8 mouse cellular contexts compared by ENCODE assay signal in genomic region chr19:6118677-6119185, GRCm38 (mm10). TPM values are rescaled to one million over a fixed set of nuclear protein-coding genes. Genes with fewer than 3 reads are reported as not detected.
DNase-seq lines count a peak whose midpoint lies in the region; ATAC-seq and TF ChIP-seq lines count a peak whose summit lies in the region.

No protein-coding gene starts in this region.

- H3K27me3 ChIP-seq in heart, embryonic 15.5 days, result no peaks in the 10 kb centered on the region
- H3K27me3 ChIP-seq in forebrain, embryonic 11.5 days (ENCODE audit: control insufficient read depth, insufficient read depth, low read length), result no peaks in the 10 kb centered on the region
- no peaks in the 10 kb centered on the region for H3K27me3 ChIP-seq in liver, embryonic 12.5 days (replicated peaks)
- no peaks in the 10 kb centered on the region for H3K27me3 ChIP-seq in stomach, postnatal 0 days (ENCODE audit: control insufficient read depth, insufficient read depth, low read length)

- DNase-seq in heart, adult 9 months (ENCODE audit: low spot score in 2 of 2), result no peak
- DNase-seq in ES-E14 (ENCODE audit: low read depth, low spot score), result no peak
- peak; percentile 62 for DNase-seq in forebrain, embryonic 11.5 days (ENCODE audit: low spot score)
- DNase-seq in stomach, postnatal 0 days (ENCODE audit: low spot score), result no peak
- no peak for DNase-seq in layer of hippocampus, postnatal 14 days (ENCODE audit: low spot score in 2 of 2)
- DNase-seq in adrenal gland, adult 8-10 months, result no peak

- in situ Hi-C loops in ES-E14 (cut with MboI; ENCODE audit: low sequenced_read_pairs in 2 of 2, unreplicated experiment in 2 of 2), result no loop called here

- H3K4me3 ChIP-seq in heart, embryonic 15.5 days, result peak overlapping the region; percentile 71
- H3K4me3 ChIP-seq in ES-E14 (ENCODE audit: insufficient read depth in 1 of 2, low read depth in 1 of 2, low read length in 2 of 2, poor library complexity in 1 of 2, severe bottlenecking in 1 of 2), result peak overlapping the region; percentile 45 to 96
- H3K4me3 ChIP-seq in forebrain, embryonic 11.5 days (ENCODE audit: low read depth, low read length), result peak overlapping the region; percentile 88
- peak overlapping the region; percentile 79 for H3K4me3 ChIP-seq in liver, embryonic 12.5 days
- H3K4me3 ChIP-seq in stomach, postnatal 0 days (ENCODE audit: low read depth, low read length), result peak overlapping the region; percentile 78

- H3K4me2 ChIP-seq in heart, embryonic 15.5 days, result peak overlapping the region; percentile 93
- peak overlapping the region; percentile 86 for H3K4me2 ChIP-seq in forebrain, embryonic 11.5 days (ENCODE audit: low read depth, low read length, severe bottlenecking)
- H3K4me2 ChIP-seq in liver, embryonic 12.5 days, result peak overlapping the region; percentile 95
- peak overlapping the region; percentile 97 for H3K4me2 ChIP-seq in stomach, postnatal 0 days (replicated peaks; ENCODE audit: low read depth)

- H3K9ac ChIP-seq in heart, embryonic 15.5 days, result peak overlapping the region; percentile 79
- peak overlapping the region; percentile 13; the same call in 1 of the 2 replicates for H3K9ac ChIP-seq in ES-E14 (ENCODE audit: insufficient read depth, low read depth, low read length, poor library complexity, severe bottlenecking)
- H3K9ac ChIP-seq in forebrain, embryonic 11.5 days (ENCODE audit: low read length), result peak overlapping the region; percentile 94
- peak overlapping the region; percentile 88 for H3K9ac ChIP-seq in liver, embryonic 12.5 days
- H3K9ac ChIP-seq in stomach, postnatal 0 days (ENCODE audit: low read length), result 0 out of 2 replicates have a peak overlapping the region, but pooled peaks have one; percentile 31

- 2% methylated on average over 8 of the region's 8 CpGs for WGBS in heart, embryonic 15.5 days
- 2% methylated on average over 8 of the region's 8 CpGs for WGBS in forebrain, embryonic 11.5 days
- 9% methylated on average over 8 of the region's 8 CpGs for WGBS in liver, embryonic 12.5 days (ENCODE audit: insufficient replicate concordance)
- under 1% methylated on average over 8 of the region's 8 CpGs for WGBS in stomach, postnatal 0 days

- TF ChIP-seq CTCF in stomach, postnatal 0 days (IDR thresholded peaks at IDR 0.05; ENCODE audit: low read depth), result no peak

- H3K9me3 ChIP-seq in heart, embryonic 15.5 days (replicated peaks), result no peaks in the 10 kb centered on the region
- H3K9me3 ChIP-seq in ES-E14 (ENCODE audit: control insufficient read depth, insufficient read depth, low read depth, low read length), result no peaks in the 10 kb centered on the region
- no peaks in the 10 kb centered on the region for H3K9me3 ChIP-seq in forebrain, embryonic 11.5 days (ENCODE audit: control insufficient read depth, low read length)
- H3K9me3 ChIP-seq in liver, embryonic 12.5 days (replicated peaks), result no peaks in the 10 kb centered on the region
- H3K9me3 ChIP-seq in stomach, postnatal 0 days (ENCODE audit: control insufficient read depth, low read length), result no peaks in the 10 kb centered on the region

- no peak for ATAC-seq in heart, embryonic 15.5 days (replicated peaks; ENCODE audit: insufficient number of reproducible peaks, insufficient read depth, low FRiP score, low read depth)
- no peak; the same call in 1 of the 2 replicates for ATAC-seq in forebrain, embryonic 11.5 days (replicated peaks; ENCODE audit: low FRiP score)
- peak; percentile 3; the same call in 1 of the 2 replicates for ATAC-seq in liver, embryonic 12.5 days
- ATAC-seq in stomach, postnatal 0 days (ENCODE audit: low FRiP score, low TSS enrichment), result peak; percentile 48

- peaks cover 24% of the 10 kb centered on the region for H3K4me1 ChIP-seq in heart, embryonic 15.5 days (replicated peaks)
- H3K4me1 ChIP-seq in ES-E14 (ENCODE audit: control insufficient read depth in 2 of 2, insufficient read depth in 2 of 2, low read length in 2 of 2, poor library complexity in 1 of 2), result peaks cover 2 to 17% of the 10 kb centered on the region in 2 experiments; a peak in 1 of 4 replicates
- H3K4me1 ChIP-seq in forebrain, embryonic 11.5 days (replicated peaks; ENCODE audit: control insufficient read depth, insufficient read depth, low read length), result 0 out of 2 replicates have a peak, but pooled peaks cover 2% of the 10 kb centered on the region
- H3K4me1 ChIP-seq in liver, embryonic 12.5 days, result peaks cover 35% of the 10 kb centered on the region
- no peaks in the 10 kb centered on the region for H3K4me1 ChIP-seq in stomach, postnatal 0 days (replicated peaks; ENCODE audit: control insufficient read depth, insufficient read depth)

- H3K27ac ChIP-seq in heart, embryonic 15.5 days, result peak overlapping the region; percentile 99
- peak overlapping the region; percentile 9; the same call in 1 of the 2 replicates for H3K27ac ChIP-seq in ES-E14 (ENCODE audit: insufficient read depth, low read depth, low read length, poor library complexity, severe bottlenecking)
- H3K27ac ChIP-seq in forebrain, embryonic 11.5 days (ENCODE audit: low read depth, low read length), result peak overlapping the region; percentile 96
- H3K27ac ChIP-seq in liver, embryonic 12.5 days, result peak overlapping the region; percentile 97
- H3K27ac ChIP-seq in stomach, postnatal 0 days (replicated peaks), result peak overlapping the region; percentile 95

- no peak for TF ChIP-seq EP300 in stomach, postnatal 0 days (optimal IDR thresholded peaks at IDR 0.05)

- H3K36me3 ChIP-seq in heart, embryonic 15.5 days, result peaks cover 23% of the 10 kb centered on the region
- H3K36me3 ChIP-seq in ES-E14 (ENCODE audit: control insufficient read depth, insufficient read depth, low read length, poor library complexity, severe bottlenecking), result peaks cover 18% of the 10 kb centered on the region
- peaks cover 8% of the 10 kb centered on the region for H3K36me3 ChIP-seq in forebrain, embryonic 11.5 days (ENCODE audit: control insufficient read depth, insufficient read depth, low read length)
- peaks cover 68% of the 10 kb centered on the region for H3K36me3 ChIP-seq in liver, embryonic 12.5 days
- peaks cover 18% of the 10 kb centered on the region for H3K36me3 ChIP-seq in stomach, postnatal 0 days (ENCODE audit: control insufficient read depth, insufficient read depth, low read length)

TF ChIP-seq in ES-E14, 5 proteins besides CTCF, POLR2A, EP300 and RAD21:
- TF ChIP-seq MAFK (IDR thresholded peaks at IDR 0.05; ENCODE audit: insufficient read depth, low read depth, low read length), result no peak
- TF ChIP-seq ZC3H11A (IDR thresholded peaks at IDR 0.05; ENCODE audit: borderline replicate concordance, low read depth, low read length), result no peak
- no peak for TF ChIP-seq CHD2 (IDR thresholded peaks at IDR 0.05; ENCODE audit: low read depth, low read length)
- no peak for TF ChIP-seq HCFC1 (IDR thresholded peaks at IDR 0.05; ENCODE audit: borderline replicate concordance, insufficient read depth, low read length)
- TF ChIP-seq ZNF384 (IDR thresholded peaks at IDR 0.05; ENCODE audit: low read depth, low read length), result no peak

RNA-seq across cellular contexts. Expression of gene Sac3d1, which starts 0.3 kb away (rescaled TPM):
- polyA plus RNA-seq in heart, embryonic 15.5 days (2015; fragmentation: Nextera tagmentation; extraction: Ambion mirVana), result 28.1 and 38.1 TPM in 2 replicates
- 25.2 and 28.2 TPM in 2 replicates for total RNA-seq in ES-E14 (2012; rRNA removed)
- 64.5 and 73.7 TPM in 2 replicates for polyA plus RNA-seq in forebrain, embryonic 11.5 days (2014; fragmentation: Nextera tagmentation; extraction: Ambion mirVana)
- 38.8 and 41.6 TPM in 2 replicates for polyA plus RNA-seq in liver, embryonic 12.5 days (2016; fragmentation: Nextera tagmentation; extraction: Ambion mirVana)
- polyA plus RNA-seq in stomach, postnatal 0 days (2015; fragmentation: Nextera tagmentation; extraction: Ambion mirVana), result 26.8 and 29.4 TPM in 2 replicates
- 10 to 100 TPM; 16.8 to 18.2 TPM for total RNA-seq in layer of hippocampus, postnatal 14 days (2021)
- total RNA-seq in adrenal gland, adult 8-10 months (2022), result 10 to 100 TPM; 13.7 to 18.9 (median 16.1) TPM

RNA-seq across cellular contexts. Expression of gene Snx15, which starts 9.4 kb away (rescaled TPM):
- 19.8 and 25.9 TPM in 2 replicates for polyA plus RNA-seq in heart, embryonic 15.5 days (2015; fragmentation: Nextera tagmentation; extraction: Ambion mirVana)
- total RNA-seq in ES-E14 (2012; rRNA removed), result 8.9 and 11.9 TPM in 2 replicates
- polyA plus RNA-seq in forebrain, embryonic 11.5 days (2014; fragmentation: Nextera tagmentation; extraction: Ambion mirVana), result 27.4 and 30.9 TPM in 2 replicates
- polyA plus RNA-seq in liver, embryonic 12.5 days (2016; fragmentation: Nextera tagmentation; extraction: Ambion mirVana), result 41.7 and 44.7 TPM in 2 replicates
- polyA plus RNA-seq in stomach, postnatal 0 days (2015; fragmentation: Nextera tagmentation; extraction: Ambion mirVana), result 24.7 and 25.0 TPM in 2 replicates
- 10 to 100 TPM; 42.3 to 43.7 TPM for total RNA-seq in layer of hippocampus, postnatal 14 days (2021)
- 10 to 100 TPM; 34.0 to 49.1 (median 37.8) TPM for total RNA-seq in adrenal gland, adult 8-10 months (2022)

RNA-seq across cellular contexts. Expression of gene Naaladl1, which starts 13.1 kb away (rescaled TPM):
- 0.21 and 0.36 TPM in 2 replicates for polyA plus RNA-seq in heart, embryonic 15.5 days (2015; fragmentation: Nextera tagmentation; extraction: Ambion mirVana)
- total RNA-seq in ES-E14 (2012; rRNA removed), result 0.80 and 3.5 TPM in 2 replicates
- polyA plus RNA-seq in forebrain, embryonic 11.5 days (2014; fragmentation: Nextera tagmentation; extraction: Ambion mirVana), result 0.93 and 1.0 TPM in 2 replicates
- 2.6 and 2.8 TPM in 2 replicates for polyA plus RNA-seq in liver, embryonic 12.5 days (2016; fragmentation: Nextera tagmentation; extraction: Ambion mirVana)
- 0.05 and 0.07 TPM in 2 replicates for polyA plus RNA-seq in stomach, postnatal 0 days (2015; fragmentation: Nextera tagmentation; extraction: Ambion mirVana)
- total RNA-seq in layer of hippocampus, postnatal 14 days (2021), result not detected
- under 1 TPM in 1 of 4 experiments, not detected in 3; 0.27 TPM for total RNA-seq in adrenal gland, adult 8-10 months (2022)

RNA-seq across cellular contexts. Expression of gene Batf2, which starts 22.1 kb away (rescaled TPM):
- 0.23 TPM in 1 of 2 replicates, not detected in the other for polyA plus RNA-seq in heart, embryonic 15.5 days (2015; fragmentation: Nextera tagmentation; extraction: Ambion mirVana)
- total RNA-seq in ES-E14 (2012; rRNA removed), result 0.18 TPM in 1 of 2 replicates, not detected in the other
- not detected in 2 replicates for polyA plus RNA-seq in forebrain, embryonic 11.5 days (2014; fragmentation: Nextera tagmentation; extraction: Ambion mirVana)
- polyA plus RNA-seq in liver, embryonic 12.5 days (2016; fragmentation: Nextera tagmentation; extraction: Ambion mirVana), result 0.10 and 0.15 TPM in 2 replicates
- 0.49 and 0.52 TPM in 2 replicates for polyA plus RNA-seq in stomach, postnatal 0 days (2015; fragmentation: Nextera tagmentation; extraction: Ambion mirVana)
- total RNA-seq in layer of hippocampus, postnatal 14 days (2021), result under 1 TPM in 1 of 2 experiments, not detected in 1; 0.39 TPM
- 1 to 10 TPM; 1.4 to 3.5 (median 2.7) TPM for total RNA-seq in adrenal gland, adult 8-10 months (2022)

RNA-seq across cellular contexts. Expression of gene Arl2, which starts 22.6 kb away (rescaled TPM):
- polyA plus RNA-seq in heart, embryonic 15.5 days (2015; fragmentation: Nextera tagmentation; extraction: Ambion mirVana), result 74.7 and 81.8 TPM in 2 replicates
- total RNA-seq in ES-E14 (2012; rRNA removed), result 42.2 and 43.8 TPM in 2 replicates
- 72.2 and 79.6 TPM in 2 replicates for polyA plus RNA-seq in forebrain, embryonic 11.5 days (2014; fragmentation: Nextera tagmentation; extraction: Ambion mirVana)
- 46.1 and 47.7 TPM in 2 replicates for polyA plus RNA-seq in liver, embryonic 12.5 days (2016; fragmentation: Nextera tagmentation; extraction: Ambion mirVana)
- 74.0 and 77.2 TPM in 2 replicates for polyA plus RNA-seq in stomach, postnatal 0 days (2015; fragmentation: Nextera tagmentation; extraction: Ambion mirVana)
- total RNA-seq in layer of hippocampus, postnatal 14 days (2021), result 10 to 100 TPM; 63.2 to 65.9 TPM
- 100 to 1,000 TPM in 2 of 4 experiments, 10 to 100 TPM in 2; 92.7 to 127 (median 112) TPM for total RNA-seq in adrenal gland, adult 8-10 months (2022)

Comparison
In these comparisons a context has a peak if more than half of its experiments do, and no peak if none do; other contexts are left out.
1. ATAC-seq: peak in liver, embryonic 12.5 days (single experiment) and stomach, postnatal 0 days (single experiment); none in heart, embryonic 15.5 days (single experiment) and forebrain, embryonic 11.5 days (single experiment).
2. H3K27ac ChIP-seq: peak in every context shown above with its lines; median percentile 99 in heart, embryonic 15.5 days; 97 in liver, embryonic 12.5 days; 96 in forebrain, embryonic 11.5 days; 95 in stomach, postnatal 0 days; 9 in ES-E14.
3. H3K9ac ChIP-seq: peak in every context shown above with its lines; median percentile 94 in forebrain, embryonic 11.5 days; 88 in liver, embryonic 12.5 days; 79 in heart, embryonic 15.5 days; 31 in stomach, postnatal 0 days; 13 in ES-E14.
4. Peak in every context shown above with its lines, with median percentiles within 50 percentile points of each other: H3K4me2 ChIP-seq and H3K4me3 ChIP-seq.